Mouse (Mus musculus) lung, adult 2 months (tissue): ENCODE results near the gene 6030468B19Rik.

ENCODE experiments used
- CTCF ChIP-seq: fragments of 200-500 bp; IDR thresholded peaks from 2 replicates; pipeline ENCODE4 v1.5.1; 2011; ENCODE audit warnings: mild to moderate bottlenecking, low read length, control low read depth; ENCODE audit not compliant: insufficient read depth
- POLR2A ChIP-seq: fragments of 200-500 bp; IDR thresholded peaks from 2 replicates; pipeline ENCODE4 v1.6.1; 2011; ENCODE audit warnings: low read depth, mild to moderate bottlenecking, control low read depth, low read length, borderline replicate concordance; ENCODE audit errors: extremely low read depth

DNA sequence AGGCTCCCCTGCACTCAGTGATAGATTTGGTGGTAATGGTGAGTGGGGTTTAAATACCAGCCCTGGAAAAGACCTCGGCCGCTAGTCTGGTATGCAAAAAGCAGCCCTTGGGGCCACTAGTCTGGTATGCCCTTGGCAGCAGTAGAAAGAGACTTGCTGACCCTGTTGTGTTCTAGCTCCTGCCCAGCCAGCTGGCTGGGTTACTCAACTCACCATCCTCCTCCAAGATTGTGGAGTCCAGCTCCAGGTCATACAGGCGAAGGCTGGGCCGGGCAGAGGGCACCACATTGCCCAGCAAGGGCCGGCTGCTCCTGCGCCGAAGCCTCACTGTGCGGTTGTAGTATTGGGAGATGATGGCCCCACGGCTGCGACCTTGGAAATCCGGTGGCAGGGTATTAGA, 19.4 kb upstream of the 6030468B19Rik start:
- no peak for TF ChIP-seq CTCF
- no peak for TF ChIP-seq POLR2A
